12 mouse cellular contexts compared by ENCODE assay signal in the genomic region with DNA sequence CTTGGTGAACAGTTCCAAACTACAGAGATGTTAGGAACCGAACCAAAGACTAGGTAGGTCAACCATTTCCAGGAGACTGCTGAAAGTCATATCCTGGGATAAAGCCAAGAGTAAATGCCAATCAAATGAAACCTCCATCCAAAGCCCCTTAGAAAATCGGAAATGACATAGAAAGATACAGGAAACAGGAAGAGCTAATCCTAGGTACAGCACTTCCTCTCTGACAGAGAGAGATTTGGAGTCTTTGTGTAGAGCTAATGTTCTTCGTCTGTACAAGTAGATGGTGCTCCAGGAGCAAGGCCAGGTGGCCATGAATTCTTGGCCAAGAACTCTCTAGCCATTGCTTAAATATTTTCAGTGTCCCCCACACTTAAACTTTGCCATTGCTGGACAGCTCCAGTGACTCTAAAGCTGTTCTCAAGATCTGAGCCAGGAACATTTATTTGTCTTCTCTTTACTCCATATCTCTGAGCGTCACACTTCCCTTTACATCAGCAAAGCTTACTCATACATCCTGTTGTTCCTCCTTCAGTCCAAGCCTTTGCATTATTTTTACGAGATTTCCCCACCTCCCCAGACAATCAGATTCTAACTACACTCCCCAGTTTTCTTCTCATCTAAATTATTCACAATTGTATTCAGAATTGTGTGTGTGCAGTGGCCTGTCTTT.
DNase-seq lines count a peak whose midpoint lies in the region; ATAC-seq and TF ChIP-seq lines count a peak whose summit lies in the region.
"Had no signal": no experiment of that assay in that cellular context is flagged by ENCODE, and none has a peak within 500 bp of the region (broad histone marks: within the 10 kb centered on the region; RNA-seq: fewer than 3 reads in every experiment).

No protein-coding gene starts in this region.

- H3K9me3 ChIP-seq in kidney, postnatal 0 days (replicated peaks; ENCODE audit: low read length): no peaks in the 10 kb centered on the region
- H3K9me3 ChIP-seq in heart, embryonic 14.5 days (ENCODE audit: control insufficient read depth, low read length): no peaks in the 10 kb centered on the region
- H3K9me3 ChIP-seq: hindbrain, embryonic 12.5 days had no signal

- WGBS in kidney, postnatal 0 days: 71% methylated on average over 5 of the region's 5 CpGs
- WGBS in heart, embryonic 14.5 days: 53% methylated on average over 5 of the region's 5 CpGs

- H3K9ac ChIP-seq in kidney, postnatal 0 days (ENCODE audit: low read depth, low read length): no peak overlapping the region
- H3K9ac ChIP-seq in heart, embryonic 14.5 days (ENCODE audit: low read length): no peak overlapping the region
- H3K9ac ChIP-seq: hindbrain, embryonic 12.5 days had no signal

- no peak for ATAC-seq in kidney, postnatal 0 days (replicated peaks; ENCODE audit: low FRiP score, low read depth)
- ATAC-seq in heart, embryonic 14.5 days (ENCODE audit: insufficient number of reproducible peaks, insufficient read depth, low FRiP score, low read depth): peak; percentile 50; the same call in 1 of the 2 replicates

- peak; percentile 53 for DNase-seq in kidney, postnatal 0 days (ENCODE audit: low spot score)
- no peak for DNase-seq in kidney, adult 18-20 months
- peak; percentile 10 for DNase-seq in lung, postnatal 36 days
- no peak for DNase-seq in embryo, embryonic 10 days (ENCODE audit: low spot score)
- DNase-seq in layer of hippocampus, postnatal 14 days (ENCODE audit: low spot score in 2 of 2): no peak
- DNase-seq in right cerebral cortex, postnatal 36 days (ENCODE audit: low spot score in 2 of 2): no peak
- DNase-seq: cerebellum, postnatal 14 days; right cerebral cortex, postnatal 4 days had no signal

- no peaks in the 10 kb centered on the region for H3K4me1 ChIP-seq in kidney, postnatal 0 days (replicated peaks; ENCODE audit: insufficient read depth, low read length)
- peaks cover 14% of the 10 kb centered on the region for H3K4me1 ChIP-seq in bone marrow macrophage, adult 2 months (ENCODE audit: control insufficient read depth, insufficient read depth, low read length)
- H3K4me1 ChIP-seq in heart, embryonic 14.5 days (ENCODE audit: control insufficient read depth in 2 of 2, insufficient read depth in 2 of 2, low read length in 2 of 2): no peaks in the 10 kb centered on the region
- H3K4me1 ChIP-seq: hindbrain, embryonic 12.5 days had no signal

- H3K36me3 ChIP-seq in kidney, postnatal 0 days (ENCODE audit: insufficient read depth, low read length): no peaks in the 10 kb centered on the region
- H3K36me3 ChIP-seq in heart, embryonic 14.5 days (ENCODE audit: control insufficient read depth, insufficient read depth, low read length): no peaks in the 10 kb centered on the region
- H3K36me3 ChIP-seq: hindbrain, embryonic 12.5 days had no signal

- no peak overlapping the region for H3K4me2 ChIP-seq in kidney, postnatal 0 days (ENCODE audit: low read length)
- H3K4me2 ChIP-seq in heart, embryonic 14.5 days (ENCODE audit: low read length): no peak overlapping the region
- H3K4me2 ChIP-seq: hindbrain, embryonic 12.5 days had no signal

- TF ChIP-seq POLR2A in bone marrow macrophage, adult 2 months (IDR thresholded peaks at IDR 0.05; ENCODE audit: borderline replicate concordance, low read depth, low read length): no peak

- 0 out of 2 replicates have a peak overlapping the region, but pooled peaks have one; percentile 27 for H3K27ac ChIP-seq in kidney, postnatal 0 days
- peak overlapping the region; percentile 77 for H3K27ac ChIP-seq in bone marrow macrophage, adult 2 months (ENCODE audit: insufficient read depth, low read depth, low read length)
- peak overlapping the region; percentile 83 to 91 for H3K27ac ChIP-seq in heart, embryonic 14.5 days (replicated peaks in 1 of 2; ENCODE audit: control insufficient read depth in 1 of 2, insufficient read depth in 1 of 2, low read depth in 2 of 2, low read length in 2 of 2)
- H3K27ac ChIP-seq: hindbrain, embryonic 12.5 days had no signal

- no peak overlapping the region for H3K4me3 ChIP-seq in kidney, postnatal 0 days (replicated peaks; ENCODE audit: low read depth, low read length)
- no peak overlapping the region for H3K4me3 ChIP-seq in bone marrow macrophage, adult 2 months (ENCODE audit: insufficient read depth, low read length)
- H3K4me3 ChIP-seq in heart, embryonic 14.5 days (ENCODE audit: control insufficient read depth in 1 of 2, insufficient read depth in 1 of 2, low read depth in 1 of 2, low read length in 2 of 2): no peak overlapping the region
- H3K4me3 ChIP-seq: erythroblast, embryonic 14.5 days; hindbrain, embryonic 12.5 days had no signal

- no peaks in the 10 kb centered on the region for H3K27me3 ChIP-seq in kidney, postnatal 0 days (ENCODE audit: insufficient read depth, low read length)
- H3K27me3 ChIP-seq in heart, embryonic 14.5 days (ENCODE audit: control insufficient read depth, insufficient read depth, low read length): no peaks in the 10 kb centered on the region
- H3K27me3 ChIP-seq: hindbrain, embryonic 12.5 days had no signal

- no peak for TF ChIP-seq CTCF in kidney, postnatal 0 days (IDR thresholded peaks at IDR 0.05; ENCODE audit: low read depth)
- TF ChIP-seq CTCF in bone marrow macrophage, adult 2 months (IDR thresholded peaks at IDR 0.05; ENCODE audit: low read depth, low read length): no peak

Comparison
In these comparisons a context has a peak if more than half of its experiments do, and no peak if none do; other contexts are left out.
1. DNase-seq: peak in kidney, postnatal 0 days (single experiment) and lung, postnatal 36 days (single experiment); none in kidney, adult 18-20 months (single experiment), embryo, embryonic 10 days (single experiment), layer of hippocampus, postnatal 14 days (0 of 2) and right cerebral cortex, postnatal 36 days (0 of 2).
2. H3K27ac ChIP-seq: peak in every context shown above with its lines; median percentile 87 in heart, embryonic 14.5 days; 77 in bone marrow macrophage, adult 2 months; 27 in kidney, postnatal 0 days.